Mouse (Mus musculus) embryonic facial prominence, embryonic 10.5 days (tissue): ENCODE measurements around the gene Ube3c. TPM values are rescaled to one million over a fixed set of nuclear protein-coding genes. Genes with fewer than 3 reads are reported as not detected.
"Not testable (repeated sequence)": the region's sequence is repeated elsewhere in the genome, so short reads cannot be mapped to it uniquely, and the experiment has no call there.

Source experiments
- DNase-seq: peaks from one replicate; pipeline ENCODE4 v3.0.0-alpha.2; 2017; ENCODE audit warnings: low spot score
- H3K27ac ChIP-seq: fragments of 300-500 bp; sonication (generic); replicated peaks from 2 replicates; pipeline ENCODE4 v1.5.1; 2016; ENCODE audit warnings: mild to moderate bottlenecking
- H3K27me3 ChIP-seq: fragments of 300-500 bp; sonication (generic); replicated peaks from 2 replicates; pipeline ENCODE4 v1.6.1; 2016; ENCODE audit warnings: low read depth, mild to moderate bottlenecking; ENCODE audit not compliant: poor library complexity, severe bottlenecking
- H3K36me3 ChIP-seq: fragments of 300-500 bp; sonication (generic); replicated peaks from 2 replicates; pipeline ENCODE4 v1.6.1; 2016; ENCODE audit warnings: mild to moderate bottlenecking, moderate library complexity
- H3K4me1 ChIP-seq: fragments of 300-500 bp; sonication (generic); 2 replicates; pipeline ENCODE4 v1.6.1; 2016
- H3K4me3 ChIP-seq: fragments of 300-500 bp; sonication (generic); 2 replicates; pipeline ENCODE4 v1.5.1; 2016; ENCODE audit warnings: mild to moderate bottlenecking, moderate library complexity
- H3K9me3 ChIP-seq: fragments of 300-500 bp; sonication (generic); 2 replicates; pipeline ENCODE4 v1.6.1; 2016; ENCODE audit warnings: mild to moderate bottlenecking
- WGBS: fragments of 180-500 bp; shearing (Covaris S2); methylation state at CpG from one replicate; pipeline ENCODE4 v1.1.7; 2016; 5-methylcytosine and 5-hydroxymethylcytosine counted together
- polyA plus RNA-seq: library from polyadenylated mRNA; unstranded; fragments of >200 nt; fragmentation: Nextera tagmentation; extraction: Ambion mirVana; gene quantifications from 2 replicates; pipeline ENCODE4 v1.2.1, GENCODE M21; 2016

Gene Ube3c
- polyA plus RNA-seq, 1 experiment from 2014 or later, result 29.9 TPM

- DNase-seq, result no peak
- H3K9me3 ChIP-seq, result no peaks in the 10 kb centered on the region
- no peaks in the 10 kb centered on the region for H3K27me3 ChIP-seq
- peaks cover 74% of the 10 kb centered on the region for H3K36me3 ChIP-seq
- H3K4me1 ChIP-seq, result no peaks in the 10 kb centered on the region
- H3K27ac ChIP-seq, result no peak overlapping the region
- 81% methylated on average over 3 of the region's 3 CpGs for WGBS
- H3K4me3 ChIP-seq, result no peak overlapping the region
Observed at GRCm38 (mm10) chr5:29631711-29632110, 62.7 kb downstream of the Ube3c start.

DNA sequence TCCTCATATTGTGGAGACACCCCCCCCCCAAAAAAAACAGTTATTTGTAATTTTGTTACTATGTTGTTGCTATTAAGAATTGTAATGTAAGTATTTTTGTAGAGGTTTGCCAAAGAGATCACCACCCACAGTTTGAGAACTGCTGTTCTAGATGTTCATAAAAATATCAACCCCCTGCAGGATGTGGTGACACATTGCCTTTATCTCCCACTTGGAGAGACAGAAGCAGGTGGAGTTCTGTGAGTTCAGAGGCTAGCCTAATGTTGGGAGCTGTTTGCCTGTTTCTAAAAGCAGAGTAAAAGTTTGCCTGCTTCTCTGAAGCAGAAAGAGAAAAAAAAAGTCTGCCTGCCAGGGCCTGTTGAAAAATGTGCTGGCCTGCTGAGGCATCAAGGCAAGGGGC is 67.3 kb downstream of the Ube3c start:
- Histone ChIP-seq H3K4me1 (no peaks in the 10 kb centered on the region), H3K27ac (no peak overlapping the region), H3K27me3 (no peaks in the 10 kb centered on the region), H3K36me3 (peaks cover 87% of the 10 kb centered on the region), H3K9me3 (no peaks in the 10 kb centered on the region), H3K4me3 (no peak overlapping the region)
- DNase-seq, result no peak

- peaks cover 86% of the 10 kb centered on the region for H3K36me3 ChIP-seq
Observed at GRCm38 (mm10) chr5:29636884-29637283, 67.8 kb downstream of the Ube3c start.

DNA sequence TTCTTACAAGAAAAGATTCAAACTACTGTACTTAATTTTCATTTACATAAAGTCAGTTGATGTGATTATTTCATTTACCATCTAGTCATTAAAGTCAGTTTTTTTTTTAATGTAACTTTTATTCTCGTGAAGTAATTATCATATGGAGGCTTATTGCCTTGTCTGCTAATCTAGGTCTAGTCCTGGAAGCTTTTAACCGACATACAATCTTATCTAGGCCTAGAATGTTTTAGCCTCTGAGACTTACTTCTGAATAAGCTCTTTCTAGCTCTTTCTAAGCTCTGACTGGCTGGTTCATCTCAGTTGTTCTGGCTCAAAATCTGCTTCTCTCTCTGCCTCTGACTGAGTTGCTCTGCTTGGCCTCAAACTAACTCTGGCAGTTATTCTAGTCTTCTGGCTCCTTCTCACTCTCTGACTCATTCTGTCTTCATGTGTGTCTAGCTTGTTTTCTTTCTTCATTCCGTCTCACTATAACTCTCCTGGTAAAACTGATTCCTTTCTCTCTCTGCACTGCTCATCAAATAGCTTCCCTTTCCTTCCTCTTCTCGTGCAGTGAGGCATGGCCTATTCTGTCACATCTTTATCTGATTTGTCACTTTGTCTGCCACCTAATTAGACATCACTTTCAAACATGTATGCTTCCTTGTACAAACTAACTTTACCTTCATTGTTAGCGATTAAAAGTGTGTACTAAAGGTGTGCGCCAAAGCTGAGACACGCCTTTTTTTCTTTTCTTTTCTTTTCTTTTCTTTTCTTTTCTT is 72.3 kb downstream of the Ube3c start:
- DNase-seq, result no peak
- no peaks in the 10 kb centered on the region for H3K27me3 ChIP-seq
- 90% methylated on average over 7 of the region's 7 CpGs for WGBS
- H3K36me3 ChIP-seq, result peaks cover 75% of the 10 kb centered on the region
- H3K4me3 ChIP-seq, result no peak overlapping the region
- no peak overlapping the region for H3K27ac ChIP-seq
- H3K9me3 ChIP-seq, result no peaks in the 10 kb centered on the region
- no peaks in the 10 kb centered on the region for H3K4me1 ChIP-seq

More at GRCm38 (mm10) chr5:29636884-29637283, 67.8 kb downstream of the Ube3c start:
- H3K27me3 ChIP-seq, result no peaks in the 10 kb centered on the region
- no peak for DNase-seq
- no peak overlapping the region for H3K27ac ChIP-seq
- H3K4me1 ChIP-seq, result no peaks in the 10 kb centered on the region
- no peak overlapping the region for H3K4me3 ChIP-seq
- no peaks in the 10 kb centered on the region for H3K9me3 ChIP-seq

DNA sequence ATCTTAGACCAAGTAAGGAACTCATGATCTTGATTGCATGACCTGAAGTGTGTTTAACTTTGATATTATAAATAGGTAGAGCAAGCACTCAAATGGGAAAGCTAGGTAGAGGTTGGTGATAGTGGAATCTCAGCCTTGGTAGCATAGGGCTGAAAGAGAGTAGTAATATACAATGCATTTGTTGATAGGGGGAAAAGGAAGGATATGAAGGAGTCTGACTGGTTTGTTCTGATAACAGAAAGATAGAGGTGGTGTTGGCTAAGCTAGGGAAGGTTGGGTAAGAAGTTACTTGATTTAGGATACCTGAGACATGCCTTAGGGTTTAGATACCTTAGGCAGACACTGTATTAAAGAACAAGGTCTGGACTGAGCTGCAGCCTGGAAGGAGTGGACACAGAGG is 82.7 kb downstream of the Ube3c start:
- no peaks in the 10 kb centered on the region for H3K27me3 ChIP-seq
- no peaks in the 10 kb centered on the region for H3K9me3 ChIP-seq
- DNase-seq, result no peak
- no peak overlapping the region for H3K27ac ChIP-seq
- H3K36me3 ChIP-seq, result peaks cover 67% of the 10 kb centered on the region
- H3K4me1 ChIP-seq, result no peaks in the 10 kb centered on the region
- H3K4me3 ChIP-seq, result no peak overlapping the region

DNA sequence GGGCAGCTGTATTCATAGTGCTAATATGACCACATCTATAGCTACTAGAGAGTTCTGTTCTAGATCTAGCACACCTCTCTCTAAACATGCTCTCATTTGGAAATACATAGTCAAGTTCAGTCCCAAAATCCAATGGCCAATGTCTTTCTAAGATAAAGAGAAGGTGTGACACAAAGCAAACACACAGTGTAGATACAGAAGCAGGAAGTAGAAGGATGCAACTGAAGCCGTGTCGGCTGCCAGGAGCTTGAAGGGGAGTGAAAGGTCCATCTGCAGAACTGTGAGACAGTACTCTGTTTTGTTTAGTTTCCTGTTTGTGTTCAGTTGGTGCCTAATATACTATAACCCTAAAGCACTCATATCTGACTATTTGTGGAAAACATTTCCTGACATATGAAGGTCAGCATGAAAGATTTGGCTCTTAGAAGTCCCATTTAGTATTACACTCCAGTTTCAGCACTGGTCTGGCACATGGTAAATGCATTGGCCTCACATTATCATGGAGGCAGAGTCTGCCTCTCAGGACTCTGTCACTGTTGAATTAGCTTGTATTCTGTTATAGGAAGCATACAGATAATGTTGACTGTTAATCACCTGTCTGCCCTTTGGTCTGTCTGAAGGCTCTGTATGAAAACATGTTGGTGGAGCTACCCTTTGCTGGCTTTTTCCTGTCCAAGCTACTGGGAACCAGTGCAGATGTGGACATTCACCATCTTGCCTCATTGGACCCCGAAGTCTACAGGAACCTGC is 88.7 kb downstream of the Ube3c start:
- H3K4me1 ChIP-seq, result no peaks in the 10 kb centered on the region
- H3K36me3 ChIP-seq, result peaks cover 76% of the 10 kb centered on the region
- DNase-seq, result no peak
- H3K27ac ChIP-seq, result no peak overlapping the region
- no peak overlapping the region for H3K4me3 ChIP-seq
- H3K27me3 ChIP-seq, result no peaks in the 10 kb centered on the region
- no peaks in the 10 kb centered on the region for H3K9me3 ChIP-seq
- 92% methylated on average over 3 of the region's 3 CpGs for WGBS

DNA sequence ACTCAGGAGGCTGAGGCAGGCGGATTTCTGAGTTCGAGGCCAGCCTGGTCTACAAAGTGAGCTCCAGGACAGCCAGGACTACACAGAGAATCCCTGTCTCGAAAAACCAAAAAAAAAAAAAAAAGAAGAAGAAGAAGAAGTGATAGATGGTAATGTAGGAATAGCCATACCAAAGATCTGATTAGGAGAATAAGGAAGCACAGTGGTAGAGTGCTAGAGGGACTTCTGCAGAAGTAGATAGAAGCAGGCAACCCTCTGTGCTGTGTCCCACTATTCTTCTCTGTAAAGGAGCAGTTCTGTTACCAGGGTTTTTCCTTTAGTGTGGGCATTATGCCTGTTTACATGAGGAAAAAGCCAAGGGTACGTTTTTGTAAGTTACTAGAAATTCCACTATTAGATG is 92.2 kb downstream of the Ube3c start:
- H3K36me3 ChIP-seq, result peaks cover 92% of the 10 kb centered on the region

GRCm38 (mm10) chr5:29665391-29665790 is 96.3 kb downstream of the Ube3c start:
- 91% methylated on average over 2 of the region's 2 CpGs for WGBS

More for the DNA sequence above, 92.2 kb downstream of the Ube3c start:
- H3K27ac ChIP-seq, H3K27me3 ChIP-seq, H3K4me3 ChIP-seq, H3K9me3 ChIP-seq, H3K4me1 ChIP-seq, DNase-seq: not testable (repeated sequence)
- WGBS, result 93% methylated on average over 4 of the region's 4 CpGs

GRCm38 (mm10) chr5:29672551-29672950 is 103.5 kb downstream of the Ube3c start:
- H3K4me3 ChIP-seq, result no peak overlapping the region
- DNase-seq, result no peak
- WGBS, result 95% methylated on average over 4 of the region's 4 CpGs
- no peak overlapping the region for H3K27ac ChIP-seq
- no peaks in the 10 kb centered on the region for H3K4me1 ChIP-seq
- H3K36me3 ChIP-seq, result peaks cover 89% of the 10 kb centered on the region
- H3K9me3 ChIP-seq, result no peaks in the 10 kb centered on the region
- no peaks in the 10 kb centered on the region for H3K27me3 ChIP-seq

More at GRCm38 (mm10) chr5:29665391-29665790, 96.3 kb downstream of the Ube3c start:
- Histone ChIP-seq H3K36me3 (peaks cover 88% of the 10 kb centered on the region), H3K4me3 (no peak overlapping the region), H3K27ac (no peak overlapping the region), H3K4me1 (no peaks in the 10 kb centered on the region), H3K27me3 (no peaks in the 10 kb centered on the region), H3K9me3 (no peaks in the 10 kb centered on the region)
- no peak for DNase-seq

DNA sequence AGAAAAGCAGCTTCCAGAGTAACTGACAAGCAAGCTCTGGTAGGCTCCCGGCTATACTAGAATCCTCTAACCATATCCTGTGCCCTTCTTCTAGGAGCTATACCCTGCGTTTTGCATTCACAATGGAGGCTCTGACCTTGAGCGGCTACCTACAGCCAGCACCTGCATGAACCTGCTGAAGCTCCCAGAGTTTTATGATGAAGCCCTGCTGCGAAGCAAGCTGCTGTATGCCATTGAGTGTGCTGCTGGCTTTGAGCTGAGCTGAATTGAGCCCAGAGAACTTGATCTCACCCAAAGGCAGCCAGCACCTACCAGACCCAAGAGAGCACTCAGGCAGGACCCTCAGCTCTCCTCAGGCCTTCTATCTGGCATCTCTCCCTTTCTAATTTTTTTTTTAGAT is 105.3 kb downstream of the Ube3c start:
- Histone ChIP-seq H3K4me1 (no peaks in the 10 kb centered on the region), H3K36me3 (peaks cover 75% of the 10 kb centered on the region), H3K27ac (no peak overlapping the region), H3K27me3 (no peaks in the 10 kb centered on the region), H3K4me3 (no peak overlapping the region), H3K9me3 (no peaks in the 10 kb centered on the region)
- 92% methylated on average over 4 of the region's 4 CpGs for WGBS
- DNase-seq, result no peak

DNA sequence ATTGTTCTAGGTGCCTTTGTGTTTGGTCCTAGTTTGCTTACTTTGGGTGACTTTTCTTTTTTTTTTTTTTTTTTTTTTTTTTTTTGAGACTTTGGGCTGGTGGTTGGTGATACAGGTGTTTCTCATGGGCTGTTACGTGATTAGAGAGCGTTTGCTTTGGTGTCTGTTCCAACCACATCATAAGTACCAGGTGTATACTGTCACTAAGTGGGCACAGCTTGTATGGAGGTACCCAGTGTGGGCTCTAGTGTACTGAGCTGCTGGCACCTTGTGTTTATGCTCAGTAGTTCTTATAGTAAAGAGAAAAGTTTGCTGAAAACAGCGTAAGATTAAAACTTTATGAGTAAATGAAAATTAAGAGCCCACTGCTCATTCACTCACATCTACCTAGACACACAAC is 107.4 kb downstream of the Ube3c start:
- Histone ChIP-seq H3K27ac (no peak overlapping the region), H3K27me3 (no peaks in the 10 kb centered on the region), H3K36me3 (peaks cover 61% of the 10 kb centered on the region), H3K4me3 (no peak overlapping the region), H3K9me3 (no peaks in the 10 kb centered on the region), H3K4me1 (no peaks in the 10 kb centered on the region)
- WGBS, result 90% methylated on average over 3 of the region's 3 CpGs
- no peak for DNase-seq

DNA sequence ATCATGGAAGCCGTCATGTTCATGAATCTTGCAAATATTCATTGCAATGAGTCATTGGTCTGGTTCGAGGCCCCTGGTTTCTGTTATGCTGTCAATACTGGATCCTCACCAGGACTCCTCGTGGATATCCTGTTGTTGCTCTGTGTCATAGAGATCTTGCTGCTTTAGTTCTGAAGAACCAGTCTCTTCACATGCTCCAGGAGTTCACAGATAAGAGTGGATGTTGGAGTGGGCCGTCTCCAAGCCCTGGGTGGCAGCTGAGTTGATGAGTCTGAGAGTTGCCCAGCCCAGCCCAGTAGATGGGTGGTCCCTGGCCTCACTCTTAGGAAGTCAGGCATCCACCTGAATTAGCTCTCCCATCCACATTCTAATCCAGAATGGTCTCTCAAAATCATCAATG is 116.0 kb downstream of the Ube3c start:
- peaks cover 9% of the 10 kb centered on the region; the same call in 1 of the 2 replicates for H3K36me3 ChIP-seq
- no peak for DNase-seq
- H3K27me3 ChIP-seq, result no peaks in the 10 kb centered on the region
- no peak overlapping the region for H3K27ac ChIP-seq
- WGBS, result 88% methylated on average over 4 of the region's 4 CpGs
- H3K4me3 ChIP-seq, result no peak overlapping the region
- H3K4me1 ChIP-seq, result no peaks in the 10 kb centered on the region
- no peaks in the 10 kb centered on the region for H3K9me3 ChIP-seq

- Histone ChIP-seq H3K9me3 (no peaks in the 10 kb centered on the region), H3K27me3 (no peaks in the 10 kb centered on the region), H3K4me1 (no peaks in the 10 kb centered on the region), H3K4me3 (no peak overlapping the region), H3K27ac (no peak overlapping the region), H3K36me3 (0 out of 2 replicates have a peak, but pooled peaks cover 1% of the 10 kb centered on the region)
- peak; percentile 44 for DNase-seq
- 51% methylated on average over 3 of the region's 3 CpGs for WGBS
Observed at GRCm38 (mm10) chr5:29687671-29688070, 118.6 kb downstream of the Ube3c start.
